24 mouse cellular contexts compared by ENCODE assay signal in the genomic region with DNA sequence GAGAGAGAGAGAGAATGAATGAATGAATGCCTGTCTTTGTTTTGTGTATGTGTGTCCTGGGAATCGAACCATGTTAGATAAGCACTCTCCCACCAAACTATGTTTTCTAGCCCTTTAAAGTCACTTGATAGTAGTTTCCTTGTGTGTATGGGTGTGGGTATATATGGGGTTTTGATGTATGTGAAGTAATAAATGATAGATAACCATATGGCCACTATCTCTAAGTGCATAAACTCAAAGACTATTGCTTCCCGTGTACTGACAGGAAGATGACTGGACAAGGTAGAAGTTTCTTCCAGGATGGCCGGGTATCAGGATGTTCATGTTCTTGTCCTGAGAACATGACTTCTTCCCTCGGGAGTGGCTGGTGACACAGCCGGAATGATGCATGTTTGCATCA. TPM values are rescaled to one million over a fixed set of nuclear protein-coding genes. Genes with fewer than 3 reads are reported as not detected.
DNase-seq lines count a peak whose midpoint lies in the region; ATAC-seq and TF ChIP-seq lines count a peak whose summit lies in the region.
"Had no signal": no experiment of that assay in that cellular context is flagged by ENCODE, and none has a peak within 500 bp of the region (broad histone marks: within the 10 kb centered on the region; RNA-seq: fewer than 3 reads in every experiment).

No protein-coding gene starts in this region.

- TF ChIP-seq CTCF in bone marrow, adult 2 months (IDR thresholded peaks at IDR 0.05; ENCODE audit: control insufficient read depth, insufficient read depth, low read length): no peak
- no peak for TF ChIP-seq CTCF in liver, postnatal 0 days (IDR thresholded peaks at IDR 0.05; ENCODE audit: low read depth)
- TF ChIP-seq CTCF in midbrain, postnatal 0 days (IDR thresholded peaks at IDR 0.05): no peak

- H3K27ac ChIP-seq in forebrain, embryonic 15.5 days (replicated peaks): 0 out of 2 replicates have a peak overlapping the region, but pooled peaks have one; percentile 25
- H3K27ac ChIP-seq in forebrain, embryonic 16.5 days (ENCODE audit: low read length): no peak overlapping the region
- peak overlapping the region; percentile 45 for H3K27ac ChIP-seq in bone marrow, adult 2 months (ENCODE audit: control insufficient read depth, insufficient read depth, low read depth, low read length, poor library complexity)
- peak overlapping the region; percentile 23; the same call in 1 of the 2 replicates for H3K27ac ChIP-seq in liver, embryonic 12.5 days
- no peak overlapping the region for H3K27ac ChIP-seq in liver, postnatal 0 days (ENCODE audit: low read depth)
- no peak overlapping the region for H3K27ac ChIP-seq in midbrain, postnatal 0 days (ENCODE audit: low read depth, low read length)
- H3K27ac ChIP-seq: embryonic facial prominence, embryonic 10.5 days; embryonic facial prominence, embryonic 15.5 days; hindbrain, embryonic 15.5 days; neural tube, embryonic 15.5 days had no signal

- no peak overlapping the region for H3K9ac ChIP-seq in forebrain, embryonic 15.5 days (replicated peaks)
- H3K9ac ChIP-seq in forebrain, embryonic 16.5 days (replicated peaks; ENCODE audit: low read depth, low read length): no peak overlapping the region
- H3K9ac ChIP-seq in liver, embryonic 12.5 days: no peak overlapping the region
- no peak overlapping the region for H3K9ac ChIP-seq in liver, postnatal 0 days (replicated peaks)
- no peak overlapping the region for H3K9ac ChIP-seq in midbrain, postnatal 0 days (replicated peaks; ENCODE audit: low read length, poor library complexity, severe bottlenecking)
- H3K9ac ChIP-seq: embryonic facial prominence, embryonic 15.5 days; hindbrain, embryonic 15.5 days; neural tube, embryonic 15.5 days had no signal

- H3K4me2 ChIP-seq in forebrain, embryonic 15.5 days (replicated peaks): no peak overlapping the region
- no peak overlapping the region for H3K4me2 ChIP-seq in forebrain, embryonic 16.5 days (ENCODE audit: low read length)
- peak overlapping the region; percentile 10 for H3K4me2 ChIP-seq in liver, embryonic 12.5 days
- no peak overlapping the region for H3K4me2 ChIP-seq in liver, postnatal 0 days (ENCODE audit: low read depth, low read length)
- H3K4me2 ChIP-seq in midbrain, postnatal 0 days (ENCODE audit: low read depth, low read length, poor library complexity, severe bottlenecking): no peak overlapping the region
- H3K4me2 ChIP-seq: embryonic facial prominence, embryonic 15.5 days; neural tube, embryonic 15.5 days had no signal

- no peaks in the 10 kb centered on the region for H3K36me3 ChIP-seq in forebrain, embryonic 15.5 days
- no peaks in the 10 kb centered on the region for H3K36me3 ChIP-seq in forebrain, embryonic 16.5 days (ENCODE audit: control insufficient read depth, insufficient read depth)
- H3K36me3 ChIP-seq in liver, embryonic 12.5 days: peaks cover 11% of the 10 kb centered on the region
- H3K36me3 ChIP-seq in liver, postnatal 0 days (replicated peaks; ENCODE audit: insufficient read depth, low read length): no peaks in the 10 kb centered on the region
- H3K36me3 ChIP-seq in midbrain, postnatal 0 days (ENCODE audit: insufficient read depth, low read length): no peaks in the 10 kb centered on the region
- H3K36me3 ChIP-seq: embryonic facial prominence, embryonic 15.5 days; hindbrain, embryonic 15.5 days; neural tube, embryonic 15.5 days had no signal

- ATAC-seq in forebrain, embryonic 15.5 days (replicated peaks): no peak
- no peak for ATAC-seq in forebrain, embryonic 16.5 days
- ATAC-seq in liver, embryonic 12.5 days: peak; percentile 75
- ATAC-seq in liver, postnatal 0 days: peak; percentile 56
- no peak for ATAC-seq in midbrain, postnatal 0 days (ENCODE audit: low FRiP score)
- ATAC-seq: inflammation-experienced regulatory T-cells, adult 6 months; Patski had no signal

- H3K4me3 ChIP-seq in forebrain, embryonic 15.5 days: no peak overlapping the region
- H3K4me3 ChIP-seq in forebrain, embryonic 16.5 days (replicated peaks; ENCODE audit: low read length): no peak overlapping the region
- no peak overlapping the region for H3K4me3 ChIP-seq in bone marrow, adult 2 months (replicated peaks; ENCODE audit: control insufficient read depth, low read depth, low read length)
- H3K4me3 ChIP-seq in liver, embryonic 12.5 days: no peak overlapping the region
- no peak overlapping the region for H3K4me3 ChIP-seq in liver, postnatal 0 days (ENCODE audit: low read depth, low read length)
- H3K4me3 ChIP-seq in midbrain, postnatal 0 days (ENCODE audit: low read depth, low read length): no peak overlapping the region
- H3K4me3 ChIP-seq: embryonic facial prominence, embryonic 10.5 days; embryonic facial prominence, embryonic 15.5 days; hindbrain, embryonic 15.5 days; neural tube, embryonic 15.5 days had no signal

- no peak for DNase-seq in liver, postnatal 0 days
- no peak for DNase-seq in layer of hippocampus, postnatal 25 days (ENCODE audit: extremely low spot score in 1 of 2, low spot score in 1 of 2)
- no peak for DNase-seq in midbrain, postnatal 0 days (ENCODE audit: low spot score)
- no peak for DNase-seq in frontal cortex, adult 2 months (ENCODE audit: extremely low spot score in 1 of 2, low spot score in 1 of 2)
- DNase-seq: cerebellum, adult 8-10 months; cerebellum, postnatal 25 days; gastrocnemius, postnatal 14 days; kidney, adult 11 months; kidney, postnatal 14 days; layer of hippocampus, adult 9-11 months; lung, postnatal 36 days; spleen, adult 18-20 months; thymus, postnatal 36 days had no signal

- no peaks in the 10 kb centered on the region for H3K9me3 ChIP-seq in forebrain, embryonic 15.5 days
- no peaks in the 10 kb centered on the region for H3K9me3 ChIP-seq in forebrain, embryonic 16.5 days (ENCODE audit: control insufficient read depth, low read length)
- peaks cover 8% of the 10 kb centered on the region for H3K9me3 ChIP-seq in liver, embryonic 12.5 days (replicated peaks)
- H3K9me3 ChIP-seq in liver, postnatal 0 days (ENCODE audit: low read length): no peaks in the 10 kb centered on the region
- H3K9me3 ChIP-seq in midbrain, postnatal 0 days (ENCODE audit: low read length): no peaks in the 10 kb centered on the region
- H3K9me3 ChIP-seq: embryonic facial prominence, embryonic 15.5 days; hindbrain, embryonic 15.5 days; neural tube, embryonic 15.5 days had no signal

- peaks cover 28% of the 10 kb centered on the region for H3K4me1 ChIP-seq in forebrain, embryonic 15.5 days
- peaks cover 22% of the 10 kb centered on the region for H3K4me1 ChIP-seq in forebrain, embryonic 16.5 days (replicated peaks; ENCODE audit: control insufficient read depth, insufficient read depth, low read length)
- H3K4me1 ChIP-seq in bone marrow, adult 2 months (ENCODE audit: control insufficient read depth, insufficient read depth, low read length): peaks cover 2% of the 10 kb centered on the region
- H3K4me1 ChIP-seq in liver, embryonic 12.5 days: peaks cover 36% of the 10 kb centered on the region
- peaks cover 9% of the 10 kb centered on the region; the same call in 1 of the 2 replicates for H3K4me1 ChIP-seq in liver, postnatal 0 days (ENCODE audit: insufficient read depth)
- H3K4me1 ChIP-seq in midbrain, postnatal 0 days (ENCODE audit: insufficient read depth, low read length): no peaks in the 10 kb centered on the region

- no peak for TF ChIP-seq POLR2A in bone marrow, adult 2 months (IDR thresholded peaks at IDR 0.05; ENCODE audit: borderline replicate concordance, control insufficient read depth, low read depth, low read length)

- WGBS in forebrain, embryonic 15.5 days: 81% methylated on average over 5 of the region's 5 CpGs
- WGBS in forebrain, embryonic 16.5 days: 87% methylated on average over 5 of the region's 5 CpGs
- WGBS in bone marrow, adult 2 months: 71% methylated on average over 5 of the region's 5 CpGs
- WGBS in liver, embryonic 12.5 days (ENCODE audit: insufficient replicate concordance): 43% methylated on average over 5 of the region's 5 CpGs
- 50% methylated on average over 5 of the region's 5 CpGs for WGBS in liver, postnatal 0 days (ENCODE audit: insufficient replicate concordance)
- 84% methylated on average over 5 of the region's 5 CpGs for WGBS in midbrain, postnatal 0 days

- no peaks in the 10 kb centered on the region for H3K27me3 ChIP-seq in forebrain, embryonic 15.5 days
- H3K27me3 ChIP-seq in forebrain, embryonic 16.5 days (replicated peaks; ENCODE audit: control insufficient read depth, insufficient read depth, low read length): no peaks in the 10 kb centered on the region
- no peaks in the 10 kb centered on the region for H3K27me3 ChIP-seq in liver, embryonic 12.5 days (replicated peaks)
- H3K27me3 ChIP-seq in liver, postnatal 0 days (ENCODE audit: insufficient read depth, low read length): no peaks in the 10 kb centered on the region
- no peaks in the 10 kb centered on the region for H3K27me3 ChIP-seq in midbrain, postnatal 0 days (ENCODE audit: insufficient read depth, low read length)
- H3K27me3 ChIP-seq: embryonic facial prominence, embryonic 15.5 days; hindbrain, embryonic 15.5 days; megakaryocyte, embryonic 14.5 days; neural tube, embryonic 15.5 days; Patski had no signal

- peak; percentile 78; the same call in 1 of the 2 replicates for TF ChIP-seq EP300 in liver, postnatal 0 days (IDR thresholded peaks at IDR 0.05; ENCODE audit: low read depth)

RNA-seq across cellular contexts. Expression of a gene that starts 41.3 kb away (rescaled TPM):
- 22.1 and 23.0 TPM in 2 replicates for polyA plus RNA-seq in forebrain, embryonic 15.5 days (2015; fragmentation: Nextera tagmentation; extraction: Ambion mirVana)
- 25.7 and 28.1 TPM in 2 replicates for polyA plus RNA-seq in forebrain, embryonic 16.5 days (2015; fragmentation: Nextera tagmentation; extraction: Ambion mirVana)
- 4.5 and 7.2 TPM in 2 replicates for polyA plus RNA-seq in bone marrow, adult 2 months (2011; ENCODE audit: insufficient read depth, insufficient read length, low replicate concordance, missing spikeins)
- polyA plus RNA-seq in liver, embryonic 12.5 days (2016; fragmentation: Nextera tagmentation; extraction: Ambion mirVana): 9.1 and 10.2 TPM in 2 replicates
- polyA plus RNA-seq in liver, postnatal 0 days (2015; fragmentation: Nextera tagmentation; extraction: Ambion mirVana): 3.0 TPM in 2 replicates
- total RNA-seq in layer of hippocampus, postnatal 25 days (2021): 10 to 100 TPM; 19.8 to 22.9 TPM
- 11.2 and 15.5 TPM in 2 replicates for total RNA-seq in midbrain, postnatal 0 days (2014; rRNA removed)
- 8.1 and 8.3 TPM in 2 replicates for polyA plus RNA-seq in midbrain, postnatal 0 days (2015; fragmentation: Nextera tagmentation; extraction: Ambion mirVana)
- 20.3 and 22.3 TPM in 2 replicates for polyA plus RNA-seq in frontal cortex, adult 2 months (2012; rRNA removed)

Comparison
In these comparisons a context has a peak if more than half of its experiments do, and no peak if none do; other contexts are left out.
1. H3K27ac ChIP-seq: peak in forebrain, embryonic 15.5 days (single experiment), bone marrow, adult 2 months (single experiment) and liver, embryonic 12.5 days (single experiment); none in forebrain, embryonic 16.5 days (single experiment), liver, postnatal 0 days (single experiment) and midbrain, postnatal 0 days (single experiment).
2. ATAC-seq: peak in liver, embryonic 12.5 days (single experiment) and liver, postnatal 0 days (single experiment); none in forebrain, embryonic 15.5 days (single experiment), forebrain, embryonic 16.5 days (single experiment) and midbrain, postnatal 0 days (single experiment).